Mouse (Mus musculus) lung, adult 2 months (tissue): ENCODE results near the gene Sgpl1.

ENCODE experiments used
- CTCF ChIP-seq: fragments of 200-500 bp; IDR thresholded peaks from 2 replicates; pipeline ENCODE4 v1.5.1; 2011; ENCODE audit warnings: mild to moderate bottlenecking, low read length, control low read depth; ENCODE audit not compliant: insufficient read depth
- POLR2A ChIP-seq: fragments of 200-500 bp; IDR thresholded peaks from 2 replicates; pipeline ENCODE4 v1.6.1; 2011; ENCODE audit warnings: low read depth, mild to moderate bottlenecking, control low read depth, low read length, borderline replicate concordance; ENCODE audit errors: extremely low read depth

DNA sequence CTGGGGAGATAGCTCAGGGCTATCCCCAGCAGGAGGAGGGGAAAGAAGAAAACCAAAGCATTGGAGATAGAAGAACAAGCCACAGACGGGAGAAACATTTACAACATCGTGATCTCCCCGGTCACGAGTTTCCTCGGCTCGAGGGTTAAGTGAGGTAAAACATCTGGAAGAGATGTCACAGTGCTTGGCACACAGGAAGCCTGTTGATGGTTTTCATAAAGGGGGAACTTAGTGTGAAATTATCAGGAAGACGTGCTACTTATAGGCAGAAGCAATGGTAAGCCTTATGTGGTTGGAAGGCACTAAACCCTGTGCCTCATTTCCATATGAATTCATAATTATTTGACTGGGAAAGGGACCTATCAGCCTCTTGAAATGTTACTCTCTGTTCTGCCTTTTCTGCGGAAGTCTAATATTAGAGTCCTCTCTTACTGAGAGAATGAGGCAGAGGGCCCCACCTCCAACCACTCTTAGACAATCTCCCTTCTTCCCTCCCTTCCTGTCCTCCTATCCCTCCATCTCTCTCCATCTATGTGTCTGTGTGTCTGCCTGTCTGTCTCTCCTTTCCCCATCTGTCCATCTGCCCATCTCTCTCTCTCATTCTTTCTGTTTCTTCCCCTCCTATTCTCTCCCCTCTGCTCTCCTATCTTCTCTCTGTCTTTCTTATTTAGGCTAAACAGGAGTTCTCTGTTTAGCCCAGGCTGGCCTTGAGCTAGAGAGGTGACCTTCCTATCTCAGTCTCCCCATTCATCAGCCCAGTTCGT is 20.0 kb upstream of the Sgpl1 start:
- TF ChIP-seq CTCF (no peak), POLR2A (no peak)
